Mouse (Mus musculus) neutrophil, adult 5-6 weeks (primary cell): ENCODE results near the gene Prb1. TPM values are rescaled to one million over a fixed set of nuclear protein-coding genes. Genes with fewer than 3 reads are reported as not detected.
"Not testable (repeated sequence)": the region's sequence is repeated elsewhere in the genome, so short reads cannot be mapped to it uniquely, and the experiment has no call there.

Experiments used
- ATAC-seq: fragments of 151-379, 151-347 bp; 2 replicates; pipeline ENCODE4 v1.8.0; 2017; ENCODE audit warnings: mild to moderate bottlenecking, moderate TSS enrichment; ENCODE audit not compliant: insufficient number of reproducible peaks, poor library complexity, low FRiP score, severe bottlenecking; ENCODE audit errors: extremely low read depth
- total RNA-seq: library from RNA; stranded (forward); fragments of 200-1000 nt; gene quantifications from 2 replicates; pipeline ENCODE4 v1.2.3, GENCODE M21; 2017

The Prb1 gene
- not detected in 2 replicates for total RNA-seq

DNA sequence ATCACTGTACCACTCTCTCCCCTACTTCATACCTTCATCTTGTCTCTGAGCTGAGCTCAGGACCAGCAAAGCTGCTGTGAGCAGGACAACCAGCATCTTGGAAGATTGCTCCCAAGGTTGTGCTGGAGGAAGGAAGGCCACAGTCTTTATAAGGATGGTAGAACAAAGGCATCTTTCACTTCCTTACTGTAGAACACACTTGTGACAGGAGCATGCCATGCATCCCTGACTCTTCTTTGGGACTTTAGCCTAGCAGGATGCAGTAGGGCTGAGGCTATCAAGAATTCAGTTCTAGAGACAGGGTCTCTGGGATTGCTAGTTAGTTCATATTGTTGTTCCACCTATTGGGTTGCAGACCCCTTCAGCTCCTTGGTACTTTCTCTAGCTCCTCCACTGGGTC is at the start of gene Prb1:
Gene Prb1 (minus strand): TSS at position 101 of the 400 bp plus-strand sequence.
- ATAC-seq, result not testable (repeated sequence)

Other genes with a start within 250 kb of the Prb1 start
- gene Prpmp5, start 104.2 kb upstream of the Prb1 start, total RNA-seq, result not detected in 2 replicates
- gene Gm8882, start 153.6 kb upstream of the Prb1 start, total RNA-seq, result not detected in 2 replicates